Mouse (Mus musculus) MEL (cell line): ENCODE measurements around the gene Gm49373. TPM values are rescaled to one million over a fixed set of nuclear protein-coding genes. Genes with fewer than 3 reads are reported as not detected.
A peak's percentile ranks its signal among the peaks of the same experiment; 100 is the strongest.

Experiments
- DNase-seq: peaks from one replicate; pipeline ENCODE4 v3.0.0; 2011; ENCODE audit warnings: low read depth, low spot score
- H3K27ac ChIP-seq: 2 replicates; pipeline ENCODE4 v1.5.1; 2012; ENCODE audit warnings: low read depth, mild to moderate bottlenecking, control low read depth, low read length, moderate library complexity; ENCODE audit not compliant: control insufficient read depth
- H3K27me3 ChIP-seq, 2 experiments: fragments of 150-350 bp in 1 of 2; sonication (generic) in 1 of 2; 2 replicates each; pipeline ENCODE4 v1.6.1; 2012; ENCODE audit warnings: low read length in 2 of 2, mild to moderate bottlenecking in 2 of 2, improper control_type of control experiment in 1 of 2, moderate library complexity in 1 of 2; ENCODE audit not compliant: insufficient read depth in 2 of 2, control insufficient read depth in 1 of 2
- H3K36me3 ChIP-seq, 2 experiments: 2 replicates each; pipeline ENCODE4 v1.6.1; 2012 to 2014; ENCODE audit warnings: low read length in 2 of 2, improper control_type of control experiment in 1 of 2, inconsistent platforms in 1 of 2, mild to moderate bottlenecking in 1 of 2; ENCODE audit not compliant: insufficient read depth in 2 of 2, control insufficient read depth in 1 of 2
- H3K4me1 ChIP-seq, 2 experiments: fragments of 150-350 bp in 1 of 2; sonication (generic) in 1 of 2; 2 replicates each; pipeline ENCODE4 v1.6.1; 2012; ENCODE audit warnings: low read length in 2 of 2, improper control_type of control experiment in 1 of 2, mild to moderate bottlenecking in 1 of 2; ENCODE audit not compliant: insufficient read depth in 2 of 2, control insufficient read depth in 1 of 2
- H3K4me3 ChIP-seq, 2 experiments: fragments of 150-350 bp in 1 of 2; sonication (generic) in 1 of 2; 2 replicates each; pipeline ENCODE4 v1.5.1; 2012; ENCODE audit warnings: low read depth in 2 of 2, low read length in 2 of 2, mild to moderate bottlenecking in 2 of 2, moderate library complexity in 2 of 2, control low read depth in 1 of 2, improper control_type of control experiment in 1 of 2; ENCODE audit not compliant: control insufficient read depth in 1 of 2, insufficient read depth in 1 of 2
- H3K79me2 ChIP-seq: 2 replicates; pipeline ENCODE4 v1.6.1; 2012; ENCODE audit warnings: mild to moderate bottlenecking, low read length, moderate library complexity; ENCODE audit not compliant: control insufficient read depth, poor library complexity, insufficient read depth
- H3K9ac ChIP-seq: 2 replicates; pipeline ENCODE4 v1.6.1; 2012; ENCODE audit warnings: low read depth, mild to moderate bottlenecking, control low read depth, low read length, moderate library complexity; ENCODE audit not compliant: control insufficient read depth, poor library complexity, severe bottlenecking
- H3K9me3 ChIP-seq: fragments of 150-350 bp; sonication (generic); replicated peaks from 2 replicates; pipeline ENCODE4 v1.6.1; 2012; ENCODE audit warnings: mild to moderate bottlenecking, low read length, improper control_type of control experiment, moderate library complexity; ENCODE audit not compliant: insufficient read depth
- CHD1 ChIP-seq: IDR thresholded peaks from 2 replicates; pipeline ENCODE4 v1.6.1; 2012; ENCODE audit warnings: low read depth, mild to moderate bottlenecking, inconsistent platforms, low read length, improper control_type of control experiment
- ELF1 ChIP-seq: IDR thresholded peaks from 2 replicates; pipeline ENCODE4 v1.6.1; 2014; ENCODE audit warnings: low read depth, mild to moderate bottlenecking, inconsistent platforms, low read length, improper control_type of control experiment, moderate library complexity
- ETS1 ChIP-seq: IDR thresholded peaks from 2 replicates; pipeline ENCODE4 v1.6.1; 2012; ENCODE audit warnings: low read depth, mild to moderate bottlenecking, inconsistent platforms, low read length, improper control_type of control experiment, moderate library complexity
- GABPA ChIP-seq: IDR thresholded peaks from 2 replicates; pipeline ENCODE4 v1.6.1; 2012; ENCODE audit warnings: low read depth, mild to moderate bottlenecking, inconsistent platforms, low read length, improper control_type of control experiment, moderate library complexity
- GATA1 ChIP-seq: IDR thresholded peaks from 2 replicates; pipeline ENCODE4 v1.6.1; 2011; ENCODE audit warnings: low read depth, low read length, improper control_type of control experiment
- KAT2A ChIP-seq: conservative IDR thresholded peaks from 2 replicates; pipeline ENCODE4 v1.6.1; 2012; ENCODE audit warnings: low read depth, low read length, improper control_type of control experiment, inconsistent platforms
- MAFK ChIP-seq: IDR thresholded peaks from 2 replicates; pipeline ENCODE4 v1.6.1; 2011; ENCODE audit warnings: low read depth, mild to moderate bottlenecking, low read length, improper control_type of control experiment, borderline replicate concordance
- MAZ ChIP-seq: IDR thresholded peaks from 2 replicates; pipeline ENCODE4 v1.6.1; 2012; ENCODE audit warnings: low read depth, mild to moderate bottlenecking, inconsistent platforms, low read length, improper control_type of control experiment
- MEF2A ChIP-seq: IDR thresholded peaks from 2 replicates; pipeline ENCODE4 v1.6.1; 2014; ENCODE audit warnings: low read depth, mild to moderate bottlenecking, inconsistent platforms, low read length, improper control_type of control experiment; ENCODE audit not compliant: poor library complexity, insufficient replicate concordance, severe bottlenecking; ENCODE audit errors: extremely low read depth
- MXI1 ChIP-seq: IDR thresholded peaks from 2 replicates; pipeline ENCODE4 v1.6.1; 2011; ENCODE audit warnings: mild to moderate bottlenecking, low read depth, low read length, improper control_type of control experiment
- MYB ChIP-seq: IDR thresholded peaks from 2 replicates; pipeline ENCODE4 v1.6.1; 2011; ENCODE audit warnings: mild to moderate bottlenecking, low read depth, low read length, improper control_type of control experiment
- MYC ChIP-seq: IDR thresholded peaks from 2 replicates; pipeline ENCODE4 v1.6.1; 2011; ENCODE audit warnings: low read depth, mild to moderate bottlenecking, low read length, improper control_type of control experiment, moderate library complexity
- NRF1 ChIP-seq: IDR thresholded peaks from 2 replicates; pipeline ENCODE4 v1.6.1; 2014; ENCODE audit warnings: low read depth, mild to moderate bottlenecking, inconsistent platforms, low read length, improper control_type of control experiment, moderate library complexity; ENCODE audit not compliant: poor library complexity, insufficient read depth, severe bottlenecking
- POLR2A ChIP-seq, 2 experiments: IDR thresholded peaks; 2 replicates each; pipeline ENCODE4 v1.6.1; 2011 to 2012; ENCODE audit warnings: low read length in 2 of 2, mild to moderate bottlenecking in 2 of 2, control low read depth in 1 of 2, improper control_type of control experiment in 1 of 2, low read depth in 1 of 2, moderate library complexity in 1 of 2; ENCODE audit not compliant: control insufficient read depth in 1 of 2, insufficient read depth in 1 of 2, poor library complexity in 1 of 2
- POLR2AphosphoS2 ChIP-seq: IDR thresholded peaks from 2 replicates; pipeline ENCODE4 v1.6.1; 2011; ENCODE audit warnings: low read length, improper control_type of control experiment
- RCOR1 ChIP-seq: IDR thresholded peaks from 2 replicates; pipeline ENCODE4 v1.6.1; 2012; ENCODE audit warnings: low read depth, mild to moderate bottlenecking, inconsistent platforms, low read length, improper control_type of control experiment
- SMC3 ChIP-seq: IDR thresholded peaks from 2 replicates; pipeline ENCODE4 v1.6.1; 2011; ENCODE audit warnings: low read depth, low read length, improper control_type of control experiment
- TAL1 ChIP-seq: IDR thresholded peaks from 2 replicates; pipeline ENCODE4 v1.6.1; 2012; ENCODE audit warnings: mild to moderate bottlenecking, inconsistent platforms, low read length, moderate library complexity, mixed read lengths
- TCF12 ChIP-seq: IDR thresholded peaks from 2 replicates; pipeline ENCODE4 v1.6.1; 2014; ENCODE audit warnings: low read depth, mild to moderate bottlenecking, inconsistent platforms, low read length, improper control_type of control experiment, moderate library complexity
- USF2 ChIP-seq, 2 experiments: IDR thresholded peaks; 2 replicates each; pipeline ENCODE4 v1.6.1; 2011 to 2012; ENCODE audit warnings: improper control_type of control experiment in 2 of 2, low read length in 2 of 2, borderline replicate concordance in 1 of 2, inconsistent platforms in 1 of 2, low read depth in 1 of 2, mild to moderate bottlenecking in 1 of 2; ENCODE audit not compliant: insufficient read depth in 1 of 2
- ZKSCAN1 ChIP-seq: IDR thresholded peaks from 2 replicates; pipeline ENCODE4 v1.6.1; 2012; ENCODE audit warnings: low read depth, mild to moderate bottlenecking, inconsistent platforms, low read length, improper control_type of control experiment, moderate library complexity
- ZMIZ1 ChIP-seq: IDR thresholded peaks from 2 replicates; pipeline ENCODE4 v1.6.1; 2012; ENCODE audit warnings: low read depth, mild to moderate bottlenecking, inconsistent platforms, low read length, improper control_type of control experiment, moderate library complexity
- polyA plus RNA-seq, 2 experiments: library from polyadenylated mRNA; stranded (reverse) in 1 of 2; unstranded in 1 of 2; fragments of >175 nt in 1 of 2; fragments of >200 nt in 1 of 2; gene quantifications; 2 replicates each; pipeline versions ENCODE4 v1.2.1 to v1.2.4; 2012; ENCODE audit warnings: low replicate concordance in 2 of 2, low read depth in 1 of 2; ENCODE audit not compliant: insufficient read length in 2 of 2, insufficient read depth in 1 of 2, missing spikeins in 1 of 2
- total RNA-seq: library from RNA; depleted of rRNA; stranded (reverse); fragments of 300-350 nt; gene quantifications from 2 replicates; pipeline ENCODE4 v1.2.3, GENCODE M21; 2012

Gene Gm49373
- total and polyA plus RNA-seq, 3 experiments, result 6.4 to 8.3 TPM; not detected in 1

DNA sequence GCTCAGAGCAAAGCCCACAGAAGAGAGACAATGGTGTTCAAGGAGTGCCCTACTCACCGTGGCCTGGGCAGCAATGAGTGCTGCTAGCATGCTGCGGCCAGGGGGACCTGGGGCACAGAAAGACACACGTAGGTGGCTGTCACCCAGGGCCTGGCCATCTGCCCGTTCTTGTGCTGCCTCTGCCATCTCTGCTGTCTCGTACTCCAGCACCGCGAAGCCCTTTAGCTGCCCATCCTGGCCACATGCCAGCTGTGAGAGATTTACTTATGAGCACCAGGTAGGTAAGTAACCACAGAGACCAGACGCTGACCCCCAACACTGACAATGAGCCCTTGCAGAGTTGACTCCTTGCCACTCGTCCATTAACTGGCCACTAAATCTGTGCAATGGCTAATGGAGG, 8.2 kb upstream of the Gm49373 start:
- Histone ChIP-seq H3K79me2 (peaks cover 14% of the 10 kb centered on the region), H3K4me1 (peaks cover 15 to 23% of the 10 kb centered on the region in 2 experiments; a peak in 3 of 4 replicates), H3K27me3 (no peaks in the 10 kb centered on the region), H3K9ac (no peak overlapping the region), H3K9me3 (no peaks in the 10 kb centered on the region), H3K27ac (no peak overlapping the region), H3K4me3 (no peak overlapping the region), H3K36me3 (peaks cover 25 to 74% of the 10 kb centered on the region in 2 experiments)
- TF ChIP-seq TCF12 (no peak), USF2 (IDR thresholded peaks at IDR 0.05; ENCODE audit: borderline replicate concordance in 1 of 2, insufficient read depth in 1 of 2, low read depth in 1 of 2, low read length in 2 of 2) (no peak), SMC3 (no peak), CHD1 (no peak), RCOR1 (no peak), MYB (no peak), MYC (no peak), ZMIZ1 (no peak), MAFK (no peak), POLR2AphosphoS2 (no peak; the same call in 1 of the 2 replicates), MEF2A (no peak), KAT2A (no peak), ZKSCAN1 (no peak), MAZ (no peak), ELF1 (no peak), GABPA (no peak), NRF1 (no peak), GATA1 (no peak)
- no peak for DNase-seq

GRCm38 (mm10) chr9:21075625-21076024, 2.7 kb upstream of the Gm49373 start:
- no peaks in the 10 kb centered on the region for H3K27me3 ChIP-seq
- TF ChIP-seq TCF12 (no peak), TAL1 (no peak), MXI1 (no peak), POLR2A (IDR thresholded peaks at IDR 0.05; ENCODE audit: control insufficient read depth in 1 of 2, insufficient read depth in 1 of 2, low read depth in 1 of 2, low read length in 2 of 2, poor library complexity in 1 of 2) (peak in 1 of 2 experiments; percentile 12; a peak in 1 of 4 replicates), ETS1 (no peak)
- peaks cover 19 to 35% of the 10 kb centered on the region in 2 experiments for H3K36me3 ChIP-seq
- H3K27ac ChIP-seq, result no peak overlapping the region
- peaks cover 30% of the 10 kb centered on the region for H3K79me2 ChIP-seq
- H3K9ac ChIP-seq, result no peak overlapping the region
- H3K9me3 ChIP-seq, result no peaks in the 10 kb centered on the region
- no peak for DNase-seq
- H3K4me1 ChIP-seq, result peaks cover 9 to 17% of the 10 kb centered on the region in 2 experiments; a peak in 3 of 4 replicates
- no peak overlapping the region for H3K4me3 ChIP-seq
